Mouse (Mus musculus): ENCODE results near the gene Nos1ap.

GRCm38 (mm10) chr1:170323001-170323400, 266.7 kb downstream of the Nos1ap start:
- TF ChIP-seq CTCF (IDR thresholded peaks at IDR 0.05; ENCODE audit: extremely low read depth, insufficient read depth, low read length) (no peak), POLR2A (IDR thresholded peaks at IDR 0.05; ENCODE audit: extremely low read depth, insufficient read depth, low read length) (no peak)
